Mouse (Mus musculus) olfactory bulb, adult 2 months (tissue): ENCODE measurements around the gene Tbc1d8b. TPM values are rescaled to one million over a fixed set of nuclear protein-coding genes. Genes with fewer than 3 reads are reported as not detected.

Experiments used
- H3K27ac ChIP-seq: fragments of 200-500 bp; 2 replicates; pipeline ENCODE4 v1.5.1; 2012; ENCODE audit warnings: low read depth, low read length; ENCODE audit not compliant: insufficient read depth
- H3K4me1 ChIP-seq: fragments of 200-500 bp; 2 replicates; pipeline ENCODE4 v1.6.1; 2012; ENCODE audit warnings: low read length; ENCODE audit not compliant: control insufficient read depth, insufficient read depth
- H3K4me3 ChIP-seq: fragments of 200-500 bp; 2 replicates; pipeline ENCODE4 v1.5.1; 2012; ENCODE audit warnings: mild to moderate bottlenecking, low read depth, low read length, moderate library complexity; ENCODE audit not compliant: insufficient read depth
- CTCF ChIP-seq: fragments of 200-500 bp; IDR thresholded peaks from 2 replicates; pipeline ENCODE4 v1.5.1; 2012; ENCODE audit warnings: low read depth, mild to moderate bottlenecking, low read length, moderate library complexity; ENCODE audit not compliant: insufficient read depth
- POLR2A ChIP-seq: fragments of 200-500 bp; IDR thresholded peaks from 2 replicates; pipeline ENCODE4 v1.6.1; 2012; ENCODE audit warnings: mild to moderate bottlenecking, low read depth, low read length, moderate library complexity; ENCODE audit not compliant: insufficient read depth
- WGBS: fragments of 180-500 bp; shearing (Covaris S2); methylation state at CpG from one replicate; pipeline ENCODE4 v1.1.7; 2018; 5-methylcytosine and 5-hydroxymethylcytosine counted together
- polyA plus RNA-seq: library from polyadenylated mRNA; stranded (reverse); fragments of >200 nt; gene quantifications from 2 replicates; pipeline ENCODE4 v1.2.4, GENCODE M21; 2012; ENCODE audit warnings: low replicate concordance; ENCODE audit not compliant: missing spikeins, insufficient read depth, insufficient read length

The Tbc1d8b gene
- not detected in 2 replicates for polyA plus RNA-seq

DNA sequence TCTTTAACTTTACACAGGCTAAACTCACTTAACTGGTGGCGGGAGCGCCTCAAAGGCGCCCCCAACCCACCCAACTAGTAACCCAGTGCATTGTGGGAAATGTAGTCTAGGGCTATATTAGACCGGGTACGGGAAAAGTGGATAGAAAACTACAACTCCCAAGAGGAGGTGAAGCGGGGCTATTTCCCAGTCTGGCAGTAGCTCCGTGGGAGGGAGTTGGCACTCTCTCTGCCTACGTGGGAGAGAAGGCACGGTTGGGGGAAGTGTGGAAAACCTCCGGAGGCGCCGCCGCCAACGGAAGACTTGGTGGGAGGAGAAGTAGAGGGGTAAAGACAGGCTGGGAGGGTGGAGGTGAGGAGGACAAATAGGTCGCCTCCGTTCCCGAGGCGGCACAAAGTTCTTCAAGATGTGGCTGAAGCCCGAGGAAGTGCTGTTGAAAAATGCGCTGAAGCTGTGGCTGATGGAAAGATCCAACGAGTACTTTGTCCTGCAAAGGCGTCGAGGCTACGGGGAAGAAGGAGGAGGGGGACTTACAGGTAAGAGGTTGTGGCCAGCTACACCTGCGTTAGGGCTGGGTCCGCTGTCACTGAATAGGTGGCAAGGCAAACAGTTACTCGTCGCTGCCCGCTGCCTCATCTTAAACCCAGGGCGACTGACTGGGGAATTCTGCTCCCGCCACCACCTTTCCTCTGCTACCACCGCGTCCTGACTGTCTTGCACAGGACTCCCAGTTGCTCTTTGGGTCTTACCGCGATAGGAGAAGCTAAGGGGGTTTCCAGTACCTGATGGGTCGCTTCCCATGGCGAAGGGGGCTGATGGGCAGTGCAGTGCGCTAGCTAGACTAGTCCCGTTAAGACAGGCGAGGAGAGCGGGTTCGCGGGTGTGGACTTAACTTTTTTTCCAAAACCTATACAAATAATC is at the start of gene Tbc1d8b:
Tbc1d8b (plus strand) TSS at position 222 of the 921 bp plus-strand sequence.
- 13% methylated on average over 43 of the region's 43 CpGs for WGBS
- TF ChIP-seq POLR2A (no peak), CTCF (no peak)
- H3K27ac ChIP-seq, result no peak within 1 kb of the TSS; the same call in 1 of the 2 replicates
- H3K4me1 ChIP-seq, result no peaks in the 10 kb centered on the region
- peak within 1 kb of the TSS; percentile 92 for H3K4me3 ChIP-seq

DNA sequence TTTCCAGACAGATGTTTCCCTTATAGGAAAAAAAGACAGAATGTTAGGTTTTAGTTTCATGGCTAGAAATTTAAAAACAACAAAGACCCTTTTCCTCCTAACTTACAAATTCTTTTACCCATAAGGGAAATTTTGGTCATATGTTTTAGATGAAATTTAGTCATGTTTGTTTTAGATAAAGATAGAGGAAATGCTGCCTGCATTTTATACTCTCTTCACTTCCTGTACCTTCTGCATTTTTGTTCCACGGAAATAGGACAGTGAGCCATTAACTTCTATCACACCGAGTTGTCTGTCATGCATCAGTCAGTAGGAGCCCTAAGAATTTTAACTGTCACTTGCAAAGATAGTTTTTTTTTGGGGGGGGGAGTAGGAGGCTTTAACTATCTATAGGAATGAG is 45.1 kb upstream of the Tbc1d8b start:
- WGBS, result 78% methylated on average over 2 of the region's 2 CpGs
- Histone ChIP-seq H3K4me3 (no peak overlapping the region), H3K4me1 (no peaks in the 10 kb centered on the region), H3K27ac (no peak overlapping the region)
- TF ChIP-seq CTCF (no peak), POLR2A (no peak)

GRCm38 (mm10) chrX:139640418-139640817 is 44.4 kb upstream of the Tbc1d8b start:
- Histone ChIP-seq H3K4me3 (no peak overlapping the region), H3K27ac (no peak overlapping the region), H3K4me1 (no peaks in the 10 kb centered on the region)
- no peak for TF ChIP-seq CTCF
- TF ChIP-seq POLR2A, result no peak

DNA sequence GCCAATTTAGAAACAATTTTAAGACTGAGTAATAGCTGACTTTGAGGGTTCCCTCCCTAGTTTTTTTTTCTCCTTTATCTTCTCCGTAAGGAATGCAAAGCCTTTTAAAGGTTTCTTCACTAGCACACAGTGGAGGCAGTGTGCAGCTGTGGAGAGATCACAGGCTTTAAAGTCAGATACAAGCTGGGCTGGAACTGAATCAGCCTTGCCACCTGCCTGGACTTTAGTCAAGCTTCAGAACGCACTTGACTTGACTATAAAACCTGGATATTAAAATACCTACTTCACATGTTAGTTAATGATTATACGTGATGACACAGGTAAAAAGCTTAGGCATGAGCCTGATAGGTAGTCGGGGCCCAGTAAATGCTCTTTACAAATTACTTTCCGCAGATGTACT is 32.6 kb upstream of the Tbc1d8b start:
- no peak overlapping the region for H3K4me3 ChIP-seq
- H3K4me1 ChIP-seq, result no peaks in the 10 kb centered on the region
- no peak overlapping the region for H3K27ac ChIP-seq
- 69% methylated on average over 5 of the region's 5 CpGs for WGBS
- TF ChIP-seq POLR2A (no peak), CTCF (no peak)

- Histone ChIP-seq H3K27ac (no peak overlapping the region), H3K4me1 (no peaks in the 10 kb centered on the region), H3K4me3 (no peak overlapping the region)
- TF ChIP-seq CTCF (no peak), POLR2A (no peak)
- 95% methylated on average over 3 of the region's 3 CpGs for WGBS
Observed at GRCm38 (mm10) chrX:139653292-139653691, 31.5 kb upstream of the Tbc1d8b start.

GRCm38 (mm10) chrX:139654350-139655063 is 30.3 kb upstream of the Tbc1d8b start:
- TF ChIP-seq CTCF (no peak), POLR2A (no peak)
- WGBS, result 79% methylated on average over 5 of the region's 5 CpGs
- H3K27ac ChIP-seq, result no peak overlapping the region
- no peak overlapping the region for H3K4me3 ChIP-seq
- H3K4me1 ChIP-seq, result no peaks in the 10 kb centered on the region

DNA sequence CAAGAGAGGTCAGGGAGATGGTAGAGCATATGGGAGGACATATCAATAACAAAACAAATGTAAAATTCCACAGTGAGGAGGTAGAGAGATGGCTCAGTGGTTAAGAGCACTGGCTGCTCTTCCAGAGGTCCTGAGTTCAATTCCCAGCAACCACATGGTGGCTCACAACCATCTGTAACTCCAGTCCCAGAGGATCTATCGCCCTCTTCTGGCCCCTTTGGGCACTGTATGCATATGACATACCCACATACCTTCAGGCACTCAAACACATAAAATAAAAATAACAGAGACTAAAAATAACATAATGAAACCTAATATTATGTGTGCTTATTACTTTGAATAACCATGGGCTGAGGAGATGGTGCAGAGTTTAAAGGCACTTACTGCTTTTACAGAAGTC is 22.7 kb upstream of the Tbc1d8b start:
- H3K4me1 ChIP-seq, result no peaks in the 10 kb centered on the region
- H3K27ac ChIP-seq, result no peak overlapping the region
- no peak overlapping the region for H3K4me3 ChIP-seq
- TF ChIP-seq CTCF (no peak), POLR2A (no peak)
- WGBS, result 50% methylated on average over 1 of the region's 1 CpGs

DNA sequence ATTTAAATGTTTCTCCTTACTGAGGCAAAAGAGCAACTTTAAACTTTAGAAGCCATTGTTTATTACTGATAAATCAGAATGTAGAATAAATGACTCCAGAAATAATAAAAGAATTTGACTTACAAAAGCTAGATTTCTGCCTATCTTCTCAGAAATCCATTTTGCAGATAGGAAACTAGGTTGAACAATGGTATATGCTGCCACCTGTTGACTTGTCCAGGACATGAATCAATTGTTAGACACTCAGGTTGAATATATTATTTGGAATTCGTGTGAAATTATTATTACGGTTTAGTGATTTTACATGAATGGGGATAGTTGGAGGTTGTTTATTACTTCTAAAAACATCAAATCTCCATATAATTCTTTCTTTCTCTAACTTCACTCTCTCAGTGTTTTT is 19.0 kb upstream of the Tbc1d8b start:
- no peak for TF ChIP-seq POLR2A
- no peak for TF ChIP-seq CTCF
- 70% methylated on average over 2 of the region's 2 CpGs for whole genome bisulfite sequencing
- Histone ChIP-seq H3K27ac (no peak overlapping the region), H3K4me3 (no peak overlapping the region), H3K4me1 (no peaks in the 10 kb centered on the region)

DNA sequence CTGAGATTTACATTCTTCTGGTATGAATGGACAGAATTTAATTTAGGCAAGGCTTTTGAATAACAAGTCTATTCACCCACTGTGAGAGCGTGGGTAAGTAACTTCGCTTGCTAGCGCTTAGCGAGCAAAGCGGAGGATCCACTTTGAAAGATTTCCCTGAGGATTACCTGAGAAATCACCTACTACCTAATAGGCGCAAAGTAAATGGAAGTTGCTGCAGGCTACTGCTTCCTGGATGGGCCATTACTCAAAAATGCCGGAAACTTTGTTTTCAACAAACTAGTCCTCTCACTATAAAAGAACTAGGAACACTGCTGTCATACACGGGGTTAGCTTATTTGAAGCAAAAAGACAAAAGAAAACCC is 404 bp upstream of the Tbc1d8b start:
- no peak for TF ChIP-seq POLR2A
- no peak for TF ChIP-seq CTCF
- WGBS, result 14% methylated on average over 8 of the region's 8 CpGs
- H3K27ac ChIP-seq, result no peak overlapping the region
- H3K4me1 ChIP-seq, result no peaks in the 10 kb centered on the region
- peak overlapping the region; percentile 92; the same call in 1 of the 2 replicates for H3K4me3 ChIP-seq
